Mouse (Mus musculus): ENCODE measurements around the gene Apoa2. TPM values are rescaled to one million over a fixed set of nuclear protein-coding genes. Genes with fewer than 3 reads are reported as not detected.

The Apoa2 gene
- polyA plus RNA-seq (2017; shearing (Covaris generic)): not detected

DNA sequence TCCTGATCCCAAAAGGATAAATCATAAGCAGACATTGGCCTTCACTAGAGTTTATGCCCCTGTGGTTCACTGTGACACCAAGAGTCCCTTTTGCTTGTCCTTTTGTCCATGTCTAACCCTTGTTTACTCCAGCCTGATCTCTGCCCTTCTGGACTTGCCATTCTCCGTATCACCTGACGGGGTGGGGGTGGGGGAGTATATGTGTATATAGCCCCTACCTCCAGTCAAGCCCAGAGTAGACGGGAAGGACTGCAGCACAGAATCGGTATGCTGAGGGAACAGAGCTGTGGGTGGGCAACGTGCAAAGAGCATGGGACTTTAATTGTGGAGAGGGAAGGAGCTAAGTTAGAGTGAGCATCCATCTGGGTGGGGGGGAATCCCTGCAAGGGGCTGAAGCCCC lies at the start of gene Apoa2:
TSS of gene Apoa2 (plus strand) at position 198 of the 400 bp plus-strand sequence.

DNA sequence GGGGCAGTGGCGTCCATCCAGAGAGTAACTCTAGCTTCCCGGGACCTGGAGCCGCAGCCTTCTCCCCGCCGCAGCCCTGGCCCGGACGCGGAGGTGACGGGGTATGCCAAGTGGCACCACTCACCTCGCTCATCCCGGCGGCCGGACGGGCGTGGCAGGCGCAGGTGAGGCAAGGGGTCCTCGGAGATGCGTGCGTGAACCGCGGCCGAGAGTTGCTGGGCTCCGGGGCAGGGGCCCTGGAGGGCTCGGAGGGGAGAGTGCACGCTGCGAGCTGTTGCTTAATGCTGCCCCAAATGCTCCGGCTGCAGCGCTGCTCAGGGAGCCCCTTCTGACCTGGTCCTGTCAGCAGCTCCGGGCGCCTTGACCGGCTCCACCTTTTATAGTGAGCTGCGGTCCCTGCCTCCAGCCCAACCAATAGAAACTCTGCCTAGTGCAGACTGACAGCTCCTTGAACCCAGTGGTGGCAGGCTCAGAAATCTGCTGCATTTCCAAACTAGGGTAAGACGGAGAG lies 28.9 kb upstream of the Apoa2 start, which contains the start of gene Pcp4l1:
TSS of gene Pcp4l1 (minus strand) at position 382 of the 511 bp plus-strand sequence.

GRCm38 (mm10) chr1:171213801-171214496 lies 10.9 kb upstream of the Apoa2 start, which contains the start of gene Nr1i3:
Nr1i3 (plus strand) TSS chr1:171213970.

DNA sequence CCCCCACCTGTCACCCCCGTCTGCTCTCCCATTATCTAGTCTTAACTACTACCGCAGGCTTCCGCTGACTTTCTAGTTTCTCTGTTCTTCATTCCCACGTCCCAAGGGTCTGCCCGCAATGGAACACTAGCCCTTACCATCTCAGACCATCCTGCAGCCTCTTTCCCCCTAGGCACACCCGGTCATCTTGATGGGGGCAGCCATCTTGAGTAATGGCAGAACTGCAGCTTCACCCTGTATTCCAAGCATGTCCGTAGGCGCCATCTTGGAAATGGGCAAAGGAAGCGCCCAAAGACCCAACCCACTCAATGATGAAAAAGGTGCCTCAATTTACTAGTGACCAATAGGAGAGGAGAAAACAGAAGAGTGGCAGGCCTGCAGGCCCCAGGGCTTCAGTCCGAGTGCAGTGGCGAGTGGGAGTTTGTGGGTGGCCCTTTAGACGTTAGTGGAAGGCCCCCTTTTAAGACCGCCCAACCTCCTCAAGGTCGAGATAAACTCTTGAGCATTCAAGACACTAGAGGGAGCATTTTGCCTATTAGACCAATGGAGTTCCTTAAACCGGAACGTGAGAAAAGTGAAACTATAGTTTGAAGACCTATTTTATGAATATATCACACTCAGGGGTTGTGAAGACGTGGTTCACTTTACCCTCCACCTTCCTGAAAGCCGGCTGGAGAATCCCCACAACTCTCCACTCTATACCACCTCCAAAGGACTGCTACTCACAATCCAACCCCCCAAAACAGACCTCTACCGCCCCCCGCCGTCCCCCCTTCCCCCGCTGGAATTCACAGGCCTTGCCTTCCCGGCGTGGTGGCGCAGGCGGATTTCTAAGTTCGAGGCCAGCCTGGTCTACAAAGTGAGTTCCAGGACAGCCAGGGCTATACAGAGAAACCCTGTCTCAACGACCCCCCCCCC lies 2.4 kb upstream of the Apoa2 start, which contains the start of gene Tomm40l:
TSS of gene Tomm40l (minus strand) at position 277 of the 918 bp plus-strand sequence.

DNA sequence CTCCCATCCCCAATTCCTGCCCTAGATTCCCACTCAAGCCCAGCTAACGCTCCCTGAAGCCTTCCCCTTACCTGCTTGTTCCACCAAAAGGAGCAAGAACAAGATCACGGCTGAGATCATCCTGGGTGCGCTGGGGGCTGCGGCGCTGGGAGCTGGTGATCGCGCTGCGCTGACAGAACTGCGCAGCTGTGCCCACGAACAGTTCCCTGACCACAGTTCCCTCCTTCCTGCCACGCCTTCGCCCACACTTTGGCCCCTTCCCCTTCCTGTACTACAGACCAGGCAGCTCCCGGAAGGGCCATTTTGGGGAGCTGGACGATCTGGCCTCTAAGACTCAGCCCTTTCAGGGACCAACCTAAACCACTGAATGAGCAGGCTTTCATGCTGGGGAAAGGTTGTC lies 9.3 kb downstream of the Apoa2 start, which contains the start of gene Fcer1g:
TSS of gene Fcer1g (minus strand) at position 240 of the 400 bp plus-strand sequence.

DNA sequence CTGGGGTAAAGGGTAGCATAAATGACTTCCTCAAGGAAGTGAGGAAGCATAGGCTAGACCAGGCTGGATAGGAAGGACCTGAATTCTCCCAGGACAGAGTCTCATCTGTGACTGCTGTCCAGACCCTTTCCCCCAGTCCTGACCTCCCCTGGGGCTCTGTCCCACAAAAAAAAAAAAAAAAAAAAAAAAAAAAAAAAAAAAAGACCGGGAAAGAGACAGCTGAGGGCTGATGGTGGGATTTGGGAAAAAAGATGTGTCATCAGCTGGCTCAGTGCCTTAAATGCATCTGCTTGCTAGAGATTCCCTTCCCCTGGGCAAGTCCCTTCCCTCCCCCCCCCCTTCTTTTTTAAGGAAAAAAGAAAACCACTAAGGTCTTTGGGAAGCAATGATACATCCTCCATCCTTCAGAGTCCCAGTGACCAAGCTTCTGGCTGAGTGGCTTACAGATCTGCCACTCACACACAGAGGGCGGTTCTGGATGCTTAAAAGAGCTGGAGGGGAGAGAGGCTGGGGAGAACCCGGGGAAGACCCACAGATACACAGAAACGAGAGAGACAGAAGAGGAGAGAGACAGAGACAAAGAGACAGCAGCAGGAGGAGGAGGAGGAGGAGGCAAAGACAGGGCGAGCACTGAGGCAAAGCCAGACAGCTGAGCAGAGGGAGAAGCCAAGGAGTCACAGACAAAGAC lies 25.2 kb downstream of the Apoa2 start, which contains the start of gene Adamts4:
TSS of gene Adamts4 (plus strand) at position 509 of the 688 bp plus-strand sequence.

DNA sequence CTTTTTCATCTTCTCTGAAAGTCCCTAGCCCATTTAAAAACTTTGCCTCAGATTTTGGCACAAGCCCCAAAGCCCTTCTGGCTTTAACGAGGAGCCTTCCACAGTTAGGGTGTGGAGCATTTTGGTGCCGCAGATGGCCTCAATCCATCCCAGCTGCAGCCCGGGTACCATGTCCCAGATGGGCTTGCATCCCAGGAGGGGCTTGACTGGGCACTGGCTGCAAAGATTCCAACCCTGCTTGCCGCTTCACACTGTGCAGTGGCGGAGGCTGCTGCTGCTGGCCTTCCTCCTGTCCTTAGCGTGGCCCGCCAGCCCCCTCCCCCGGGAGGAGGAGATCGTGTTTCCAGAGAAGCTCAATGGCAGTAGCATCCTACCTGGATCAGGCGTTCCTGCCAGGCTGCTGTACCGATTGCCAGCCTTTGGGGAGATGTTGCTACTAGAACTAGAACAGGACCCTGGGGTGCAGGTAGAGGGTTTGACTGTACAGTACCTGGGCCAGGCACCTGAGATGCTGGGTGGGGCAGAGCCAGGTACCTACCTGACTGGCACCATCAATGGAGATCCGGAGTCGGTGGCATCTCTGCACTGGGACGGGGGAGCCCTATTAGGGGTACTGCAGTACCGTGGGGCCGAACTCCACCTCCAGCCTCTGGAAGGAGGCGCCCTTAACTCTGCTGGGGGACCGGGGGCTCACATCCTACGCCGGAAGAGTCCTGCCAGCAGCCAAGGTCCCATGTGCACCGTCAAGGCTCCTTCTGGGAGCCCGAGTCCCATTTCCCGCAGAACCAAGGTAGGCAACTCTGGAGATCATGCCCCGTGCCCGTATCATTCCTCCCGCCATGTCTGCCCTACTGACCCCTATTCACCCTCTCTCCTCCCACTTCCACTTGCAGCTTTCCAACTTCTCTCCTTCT lies 26.1 kb downstream of the Apoa2 start, which contains the start of gene Ndufs2:
TSS of gene Ndufs2 (minus strand) at position 709 of the 914 bp plus-strand sequence.

GRCm38 (mm10) chr1:171269848-171270572 lies 45.2 kb downstream of the Apoa2 start, which contains the start of gene B4galt3:
B4galt3 (plus strand) TSS chr1:171270328.

Other genes starting within 250 kb of the Apoa2 start
- 47.8 TPM for gene Fcgr2b, start 248.5 kb upstream of the Apoa2 start, polyA plus RNA-seq (2017; shearing (Covaris generic))
- gene Fcgr4, start 206.1 kb upstream of the Apoa2 start, polyA plus RNA-seq (2017; shearing (Covaris generic)): 0.71 TPM
- gene Fcgr3, start 160.1 kb upstream of the Apoa2 start, polyA plus RNA-seq (2017; shearing (Covaris generic)): 1.1 TPM
- 2.8 TPM for gene Cfap126, start 111.1 kb upstream of the Apoa2 start, polyA plus RNA-seq (2017; shearing (Covaris generic))
- 112 TPM for gene Sdhc, start 74.5 kb upstream of the Apoa2 start, polyA plus RNA-seq (2017; shearing (Covaris generic))
- gene Mpz, start 74.3 kb upstream of the Apoa2 start, polyA plus RNA-seq (2017; shearing (Covaris generic)): not detected
- not detected for gene Pcp4l1, start 28.8 kb upstream of the Apoa2 start, polyA plus RNA-seq (2017; shearing (Covaris generic))
- gene Nr1i3, start 11.1 kb upstream of the Apoa2 start, polyA plus RNA-seq (2017; shearing (Covaris generic)): 0.15 TPM
- 26.0 TPM for gene Tomm40l, start 2.5 kb upstream of the Apoa2 start, polyA plus RNA-seq (2017; shearing (Covaris generic))
- gene Fcer1g, start 9.3 kb downstream of the Apoa2 start, polyA plus RNA-seq (2017; shearing (Covaris generic)): not detected
- 0.69 TPM for gene Adamts4, start 25.4 kb downstream of the Apoa2 start, polyA plus RNA-seq (2017; shearing (Covaris generic))
- gene Ndufs2, start 26.3 kb downstream of the Apoa2 start, polyA plus RNA-seq (2017; shearing (Covaris generic)): 99.2 TPM
- gene B4galt3, start 45.3 kb downstream of the Apoa2 start, polyA plus RNA-seq (2017; shearing (Covaris generic)): 44.1 TPM
- 62.5 TPM for gene Ppox, start 56.1 kb downstream of the Apoa2 start, polyA plus RNA-seq (2017; shearing (Covaris generic))
- 51.2 TPM for gene Usp21, start 62.9 kb downstream of the Apoa2 start, polyA plus RNA-seq (2017; shearing (Covaris generic))
- gene Ufc1, start 70.0 kb downstream of the Apoa2 start, polyA plus RNA-seq (2017; shearing (Covaris generic)): 55.5 TPM
- gene Dedd, start 104.1 kb downstream of the Apoa2 start, polyA plus RNA-seq (2017; shearing (Covaris generic)): 28.1 TPM
- 26.6 TPM for gene Nit1, start 120.6 kb downstream of the Apoa2 start, polyA plus RNA-seq (2017; shearing (Covaris generic))
- gene Pfdn2, start 120.6 kb downstream of the Apoa2 start, polyA plus RNA-seq (2017; shearing (Covaris generic)): 113 TPM
- not detected for gene Klhdc9, start 135.7 kb downstream of the Apoa2 start, polyA plus RNA-seq (2017; shearing (Covaris generic))
- 0.24 TPM for gene Nectin4, start 145.0 kb downstream of the Apoa2 start, polyA plus RNA-seq (2017; shearing (Covaris generic))
- 148 TPM for gene Arhgap30, start 163.9 kb downstream of the Apoa2 start, polyA plus RNA-seq (2017; shearing (Covaris generic))
- gene Usf1, start 186.3 kb downstream of the Apoa2 start, polyA plus RNA-seq (2017; shearing (Covaris generic)): 56.8 TPM
- gene Tstd1, start 193.8 kb downstream of the Apoa2 start, polyA plus RNA-seq (2017; shearing (Covaris generic)): not detected
- 0.56 TPM for gene F11r, start 212.5 kb downstream of the Apoa2 start, polyA plus RNA-seq (2017; shearing (Covaris generic))